In genomic region chr10:81204137-81204536, GRCm38 (mm10) we compare ENCODE assay signal across 18 mouse cellular contexts. TPM values are rescaled to one million over a fixed set of nuclear protein-coding genes. Genes with fewer than 3 reads are reported as not detected.
DNase-seq lines count a peak whose midpoint lies in the region; ATAC-seq and TF ChIP-seq lines count a peak whose summit lies in the region.
"Had no signal": no experiment of that assay in that cellular context is flagged by ENCODE, and none has a peak within 500 bp of the region (broad histone marks: within the 10 kb centered on the region; RNA-seq: fewer than 3 reads in every experiment).

No protein-coding gene starts in this region.

- no peaks in the 10 kb centered on the region for H3K27me3 ChIP-seq in heart, embryonic 12.5 days (replicated peaks)
- H3K27me3 ChIP-seq in intestine, postnatal 0 days (replicated peaks; ENCODE audit: control insufficient read depth, insufficient read depth, low read length) = no peaks in the 10 kb centered on the region
- no peaks in the 10 kb centered on the region for H3K27me3 ChIP-seq in intestine, embryonic 15.5 days (replicated peaks)
- H3K27me3 ChIP-seq in forebrain, postnatal 0 days (ENCODE audit: insufficient read depth, low read length) = no peaks in the 10 kb centered on the region
- H3K27me3 ChIP-seq in midbrain, embryonic 13.5 days = 0 out of 2 replicates have a peak, but pooled peaks cover 6% of the 10 kb centered on the region

- DNase-seq in heart, adult 11 months = peak; percentile 89
- no peak for DNase-seq in forebrain, postnatal 0 days
- no peak for DNase-seq in ovary, postnatal 36 days (ENCODE audit: low spot score)
- DNase-seq: kidney, postnatal 10 days; liver; thymus, adult 18-20 months had no signal

- H3K9ac ChIP-seq in heart, embryonic 12.5 days = no peak overlapping the region
- H3K9ac ChIP-seq in intestine, postnatal 0 days (ENCODE audit: low read depth, low read length) = no peak overlapping the region
- H3K9ac ChIP-seq in intestine, embryonic 15.5 days = no peak overlapping the region
- H3K9ac ChIP-seq in forebrain, postnatal 0 days = no peak overlapping the region
- no peak overlapping the region for H3K9ac ChIP-seq in midbrain, embryonic 13.5 days (replicated peaks)

- peaks cover 53% of the 10 kb centered on the region for H3K4me1 ChIP-seq in heart, embryonic 12.5 days (replicated peaks)
- H3K4me1 ChIP-seq in intestine, postnatal 0 days (replicated peaks; ENCODE audit: control insufficient read depth, insufficient read depth, low read length) = 0 out of 2 replicates have a peak, but pooled peaks cover 2% of the 10 kb centered on the region
- H3K4me1 ChIP-seq in intestine, embryonic 15.5 days (replicated peaks) = no peaks in the 10 kb centered on the region
- no peaks in the 10 kb centered on the region for H3K4me1 ChIP-seq in forebrain, postnatal 0 days (ENCODE audit: insufficient read depth)
- H3K4me1 ChIP-seq in midbrain, embryonic 13.5 days (replicated peaks) = no peaks in the 10 kb centered on the region

- WGBS in heart, embryonic 12.5 days = 63% methylated on average over 4 of the region's 4 CpGs
- 61% methylated on average over 4 of the region's 4 CpGs for WGBS in intestine, postnatal 0 days
- 72% methylated on average over 4 of the region's 4 CpGs for WGBS in intestine, embryonic 15.5 days
- WGBS in forebrain, postnatal 0 days = 71% methylated on average over 4 of the region's 4 CpGs
- 75% methylated on average over 4 of the region's 4 CpGs for WGBS in midbrain, embryonic 13.5 days

- ATAC-seq in heart, embryonic 12.5 days (ENCODE audit: insufficient number of reproducible peaks, low FRiP score) = no peak
- ATAC-seq in intestine, postnatal 0 days = no peak
- no peak; the same call in 1 of the 2 replicates for ATAC-seq in intestine, embryonic 15.5 days
- peak; percentile 23 for ATAC-seq in forebrain, postnatal 0 days
- 0 out of 2 replicates have a peak, but pooled peaks have one; percentile 2 for ATAC-seq in midbrain, embryonic 13.5 days
- ATAC-seq: inflammation-experienced regulatory T-cells, adult 6 months had no signal

- no peak overlapping the region for H3K4me3 ChIP-seq in heart, embryonic 12.5 days
- H3K4me3 ChIP-seq in intestine, postnatal 0 days (ENCODE audit: low read depth, low read length) = no peak overlapping the region
- H3K4me3 ChIP-seq in intestine, embryonic 15.5 days (replicated peaks) = no peak overlapping the region
- no peak overlapping the region for H3K4me3 ChIP-seq in forebrain, postnatal 0 days (ENCODE audit: low read depth, low read length)
- H3K4me3 ChIP-seq in midbrain, embryonic 13.5 days (replicated peaks) = no peak overlapping the region
- H3K4me3 ChIP-seq: megakaryocyte, embryonic 14.5 days had no signal

- H3K4me2 ChIP-seq in heart, embryonic 12.5 days = no peak overlapping the region
- no peak overlapping the region for H3K4me2 ChIP-seq in intestine, postnatal 0 days (replicated peaks; ENCODE audit: low read depth)
- no peak overlapping the region for H3K4me2 ChIP-seq in intestine, embryonic 15.5 days (replicated peaks)
- no peak overlapping the region for H3K4me2 ChIP-seq in forebrain, postnatal 0 days (ENCODE audit: low read depth)
- no peak overlapping the region for H3K4me2 ChIP-seq in midbrain, embryonic 13.5 days (replicated peaks)

- no peaks in the 10 kb centered on the region for H3K9me3 ChIP-seq in heart, embryonic 12.5 days (replicated peaks)
- no peaks in the 10 kb centered on the region for H3K9me3 ChIP-seq in intestine, postnatal 0 days (ENCODE audit: control insufficient read depth)
- H3K9me3 ChIP-seq in intestine, embryonic 15.5 days = no peaks in the 10 kb centered on the region
- H3K9me3 ChIP-seq in forebrain, postnatal 0 days (ENCODE audit: low read length) = no peaks in the 10 kb centered on the region
- no peaks in the 10 kb centered on the region for H3K9me3 ChIP-seq in midbrain, embryonic 13.5 days
- H3K9me3 ChIP-seq: megakaryocyte, embryonic 14.5 days had no signal

- no peak for TF ChIP-seq CTCF in intestine, postnatal 0 days (IDR thresholded peaks at IDR 0.05; ENCODE audit: low read depth)
- no peak for TF ChIP-seq CTCF in forebrain, postnatal 0 days (IDR thresholded peaks at IDR 0.05; ENCODE audit: low read depth)

- no peak overlapping the region for H3K27ac ChIP-seq in heart, embryonic 12.5 days (ENCODE audit: poor library complexity, severe bottlenecking)
- H3K27ac ChIP-seq in intestine, postnatal 0 days (ENCODE audit: low read depth, low read length) = peak overlapping the region; percentile 37; the same call in 1 of the 2 replicates
- no peak overlapping the region for H3K27ac ChIP-seq in intestine, embryonic 15.5 days
- H3K27ac ChIP-seq in forebrain, postnatal 0 days (ENCODE audit: low read depth, low read length) = no peak overlapping the region
- H3K27ac ChIP-seq in midbrain, embryonic 13.5 days = no peak overlapping the region

- no peaks in the 10 kb centered on the region for H3K36me3 ChIP-seq in heart, embryonic 12.5 days
- no peaks in the 10 kb centered on the region for H3K36me3 ChIP-seq in intestine, postnatal 0 days (ENCODE audit: control insufficient read depth, insufficient read depth)
- no peaks in the 10 kb centered on the region for H3K36me3 ChIP-seq in intestine, embryonic 15.5 days
- H3K36me3 ChIP-seq in forebrain, postnatal 0 days (ENCODE audit: insufficient read depth) = peaks cover 40% of the 10 kb centered on the region
- H3K36me3 ChIP-seq in midbrain, embryonic 13.5 days = peaks cover 44% of the 10 kb centered on the region

RNA-seq across cellular contexts. Expression of gene Nmrk2, which starts 2.3 kb away (rescaled TPM):
- polyA plus RNA-seq in heart, embryonic 12.5 days (2016; fragmentation: Nextera tagmentation; extraction: Ambion mirVana) = 3.9 and 4.9 TPM in 2 replicates
- polyA plus RNA-seq in intestine, postnatal 0 days (2015; fragmentation: Nextera tagmentation; extraction: Ambion mirVana) = 0.08 and 0.10 TPM in 2 replicates
- polyA plus RNA-seq in intestine, embryonic 15.5 days (2015; fragmentation: Nextera tagmentation; extraction: Ambion mirVana) = 0.14 TPM in 1 of 2 replicates, not detected in the other
- 0.08 TPM in 1 of 2 replicates, not detected in the other for total RNA-seq in forebrain, postnatal 0 days (2014; rRNA removed)
- not detected in 2 replicates for polyA plus RNA-seq in forebrain, postnatal 0 days (2015; fragmentation: Nextera tagmentation; extraction: Ambion mirVana)
- 0.16 TPM in 1 of 2 replicates, not detected in the other for polyA plus RNA-seq in midbrain, embryonic 13.5 days (2015; fragmentation: Nextera tagmentation; extraction: Ambion mirVana)
- polyA plus RNA-seq: gonadal fat pad, adult 2 months; urinary bladder, adult 2 months had no signal

RNA-seq across cellular contexts. Expression of gene 4930442H23Rik, which starts 20.5 kb away (rescaled TPM):
- 0.18 TPM in 1 of 2 replicates, not detected in the other for polyA plus RNA-seq in heart, embryonic 12.5 days (2016; fragmentation: Nextera tagmentation; extraction: Ambion mirVana)
- 0.12 TPM in 2 replicates for polyA plus RNA-seq in intestine, postnatal 0 days (2015; fragmentation: Nextera tagmentation; extraction: Ambion mirVana)
- 0.13 and 0.15 TPM in 2 replicates for polyA plus RNA-seq in intestine, embryonic 15.5 days (2015; fragmentation: Nextera tagmentation; extraction: Ambion mirVana)
- total RNA-seq in forebrain, postnatal 0 days (2014; rRNA removed) = not detected in 2 replicates
- polyA plus RNA-seq in forebrain, postnatal 0 days (2015; fragmentation: Nextera tagmentation; extraction: Ambion mirVana) = 0.11 and 0.24 TPM in 2 replicates
- 0.12 and 0.15 TPM in 2 replicates for polyA plus RNA-seq in midbrain, embryonic 13.5 days (2015; fragmentation: Nextera tagmentation; extraction: Ambion mirVana)
- total RNA-seq: adrenal gland, postnatal 4 days; layer of hippocampus, postnatal 10 days; left cerebral cortex, postnatal 14 days had no signal
- polyA plus RNA-seq: gonadal fat pad, adult 2 months; inflammation-experienced regulatory T-cells, adult 6 months; lung, embryonic 16.5 days; urinary bladder, adult 2 months had no signal

RNA-seq across cellular contexts. Expression of gene Dapk3, which starts 21.3 kb away (rescaled TPM):
- 62.8 and 69.0 TPM in 2 replicates for polyA plus RNA-seq in heart, embryonic 12.5 days (2016; fragmentation: Nextera tagmentation; extraction: Ambion mirVana)
- 50.5 and 53.4 TPM in 2 replicates for polyA plus RNA-seq in intestine, postnatal 0 days (2015; fragmentation: Nextera tagmentation; extraction: Ambion mirVana)
- 56.6 and 62.7 TPM in 2 replicates for polyA plus RNA-seq in intestine, embryonic 15.5 days (2015; fragmentation: Nextera tagmentation; extraction: Ambion mirVana)
- total RNA-seq in forebrain, postnatal 0 days (2014; rRNA removed) = 64.6 and 68.9 TPM in 2 replicates
- polyA plus RNA-seq in forebrain, postnatal 0 days (2015; fragmentation: Nextera tagmentation; extraction: Ambion mirVana) = 58.1 TPM in 2 replicates
- polyA plus RNA-seq in midbrain, embryonic 13.5 days (2015; fragmentation: Nextera tagmentation; extraction: Ambion mirVana) = 48.4 and 67.3 TPM in 2 replicates

RNA-seq across cellular contexts. Expression of gene Atcay, which starts 26.5 kb away (rescaled TPM):
- 0.46 and 0.72 TPM in 2 replicates for polyA plus RNA-seq in heart, embryonic 12.5 days (2016; fragmentation: Nextera tagmentation; extraction: Ambion mirVana)
- polyA plus RNA-seq in intestine, postnatal 0 days (2015; fragmentation: Nextera tagmentation; extraction: Ambion mirVana) = 0.90 and 1.1 TPM in 2 replicates
- 1.7 TPM in 2 replicates for polyA plus RNA-seq in intestine, embryonic 15.5 days (2015; fragmentation: Nextera tagmentation; extraction: Ambion mirVana)
- 163 and 170 TPM in 2 replicates for total RNA-seq in forebrain, postnatal 0 days (2014; rRNA removed)
- 78.8 and 79.2 TPM in 2 replicates for polyA plus RNA-seq in forebrain, postnatal 0 days (2015; fragmentation: Nextera tagmentation; extraction: Ambion mirVana)
- 66.0 and 77.3 TPM in 2 replicates for polyA plus RNA-seq in midbrain, embryonic 13.5 days (2015; fragmentation: Nextera tagmentation; extraction: Ambion mirVana)

RNA-seq across cellular contexts. Expression of gene Eef2, which starts 27.7 kb away (rescaled TPM):
- 408 and 433 TPM in 2 replicates for polyA plus RNA-seq in heart, embryonic 12.5 days (2016; fragmentation: Nextera tagmentation; extraction: Ambion mirVana)
- 286 and 316 TPM in 2 replicates for polyA plus RNA-seq in intestine, postnatal 0 days (2015; fragmentation: Nextera tagmentation; extraction: Ambion mirVana)
- polyA plus RNA-seq in intestine, embryonic 15.5 days (2015; fragmentation: Nextera tagmentation; extraction: Ambion mirVana) = 515 and 540 TPM in 2 replicates
- 2,084 and 2,175 TPM in 2 replicates for total RNA-seq in forebrain, postnatal 0 days (2014; rRNA removed)
- polyA plus RNA-seq in forebrain, postnatal 0 days (2015; fragmentation: Nextera tagmentation; extraction: Ambion mirVana) = 466 and 485 TPM in 2 replicates
- 565 and 579 TPM in 2 replicates for polyA plus RNA-seq in midbrain, embryonic 13.5 days (2015; fragmentation: Nextera tagmentation; extraction: Ambion mirVana)

Comparison
In these comparisons a context has a peak if more than half of its experiments do, and no peak if none do; other contexts are left out.
1. ATAC-seq: peak in forebrain, postnatal 0 days (single experiment) and midbrain, embryonic 13.5 days (single experiment); none in heart, embryonic 12.5 days (single experiment), intestine, postnatal 0 days (single experiment) and intestine, embryonic 15.5 days (single experiment).